Mouse (Mus musculus): ENCODE data around the gene Gm10718.
"Not testable (repeated sequence)": the region's sequence is repeated elsewhere in the genome, so short reads cannot be mapped to it uniquely, and the experiment has no call there.

The Gm10718 gene

DNA sequence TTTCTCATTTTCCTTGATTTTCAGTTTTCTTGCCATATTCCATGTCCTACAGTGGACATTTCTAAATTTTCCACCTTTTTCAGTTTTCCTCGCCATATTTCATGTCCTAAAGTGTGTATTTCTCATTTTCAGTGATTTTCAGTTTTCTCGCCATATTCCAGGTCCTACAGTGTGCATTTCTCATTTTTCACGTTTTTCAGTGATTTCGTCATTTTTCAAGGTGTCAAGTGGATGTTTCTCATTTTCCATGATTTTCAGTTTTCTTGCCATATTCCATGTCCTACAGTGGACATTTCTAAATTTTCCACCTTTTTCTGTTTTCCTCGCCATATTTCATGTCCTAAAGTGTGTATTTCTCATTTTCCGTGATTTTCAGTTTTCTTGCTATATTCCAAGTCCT lies 2.3 kb downstream of the Gm10718 start:
- not testable (repeated sequence) for DNase-seq (ENCODE audit: low spot score)

DNA sequence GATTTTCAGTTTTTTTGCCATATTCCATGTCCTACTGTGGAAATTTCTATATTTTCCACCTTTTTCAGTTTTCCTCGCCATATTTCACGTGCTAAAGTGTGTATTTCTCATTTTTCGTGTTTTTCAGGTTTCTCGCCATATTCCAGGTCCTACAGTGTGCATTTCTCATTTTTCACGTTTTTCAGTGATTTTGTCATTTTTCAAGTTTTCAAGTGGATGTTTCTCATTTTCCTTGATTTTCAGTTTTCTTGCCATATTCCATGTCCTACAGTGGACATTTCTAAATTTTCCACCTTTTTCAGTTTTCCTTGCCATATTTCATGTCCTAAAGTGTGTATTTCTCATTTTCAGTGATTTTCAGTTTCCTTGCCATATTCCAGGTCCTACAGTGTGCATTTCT lies 2.8 kb downstream of the Gm10718 start:
- DNase-seq (ENCODE audit: low spot score): not testable (repeated sequence)

DNA sequence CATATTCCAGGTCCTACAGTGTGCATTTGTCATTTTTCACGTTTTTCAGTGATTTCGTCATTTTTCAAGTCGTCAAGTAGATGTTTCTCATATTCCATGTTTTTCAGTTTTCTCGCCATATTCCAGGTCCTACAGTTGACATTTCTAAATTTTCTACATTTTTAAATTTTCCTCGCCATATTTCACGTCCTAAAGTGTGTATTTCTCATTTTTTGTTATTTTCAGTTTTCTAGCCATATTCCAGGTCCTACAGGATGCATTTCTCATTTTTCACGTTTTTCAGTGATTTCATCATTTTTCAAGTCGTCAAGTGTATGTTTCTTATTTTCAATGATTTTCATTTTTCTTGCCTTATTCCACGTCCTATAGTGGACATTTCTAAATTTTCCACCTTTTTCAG lies 3.4 kb downstream of the Gm10718 start:
- not testable (repeated sequence) for DNase-seq (ENCODE audit: low spot score)

DNA sequence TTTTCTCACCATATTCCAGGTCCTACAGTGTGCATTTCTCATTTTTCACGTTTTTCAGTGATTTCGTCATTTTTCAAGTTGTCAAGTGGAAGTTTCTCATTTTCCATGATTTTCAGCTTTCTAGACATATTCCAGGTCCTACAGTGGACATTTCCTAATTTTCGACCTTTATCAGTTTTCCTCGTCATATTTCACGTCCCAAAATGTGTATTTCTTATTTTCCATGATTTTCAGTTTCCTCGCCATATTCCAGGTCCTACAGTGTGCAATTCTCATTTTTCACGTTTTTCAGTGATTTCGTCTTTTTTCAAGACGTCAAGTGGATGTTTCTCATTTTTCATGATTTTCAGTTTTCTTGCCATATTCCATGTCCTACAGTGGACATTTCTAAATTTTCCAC lies 3.9 kb downstream of the Gm10718 start:
- DNase-seq (ENCODE audit: low spot score): peak; percentile 60

DNA sequence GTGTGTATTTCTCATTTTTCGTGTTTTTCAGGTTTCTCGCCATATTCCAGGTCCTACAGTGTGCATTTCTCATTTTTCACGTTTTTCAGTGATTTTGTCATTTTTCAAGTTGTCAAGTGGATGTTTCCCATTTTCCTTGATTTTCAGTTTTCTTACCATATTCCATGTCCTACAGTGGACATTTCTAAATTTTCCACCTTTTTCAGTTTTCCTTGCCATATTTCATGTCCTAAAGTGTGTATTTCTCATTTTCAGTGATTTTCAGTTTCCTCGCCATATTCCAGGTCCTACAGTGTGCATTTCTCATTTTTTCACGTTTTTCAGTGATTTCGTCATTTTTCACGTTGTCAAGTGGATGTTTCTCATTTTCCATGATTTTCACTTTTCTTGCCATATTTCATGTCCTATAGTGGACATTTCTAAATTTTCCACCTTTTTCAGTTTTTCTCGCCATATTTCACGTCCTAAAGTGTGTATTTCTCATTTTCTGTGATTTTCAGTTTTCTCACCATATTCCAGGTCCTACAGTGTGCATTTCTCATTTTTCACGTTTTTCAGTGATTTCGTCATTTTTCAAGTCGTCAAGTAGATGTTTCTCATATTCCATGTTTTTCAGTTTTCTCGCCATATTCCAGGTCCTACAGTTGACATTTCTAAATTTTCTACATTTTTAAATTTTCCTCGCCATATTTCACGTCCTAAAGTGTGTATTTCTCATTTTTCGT lies 6.1 kb downstream of the Gm10718 start:
- DNase-seq (ENCODE audit: low spot score): not testable (repeated sequence)

DNA sequence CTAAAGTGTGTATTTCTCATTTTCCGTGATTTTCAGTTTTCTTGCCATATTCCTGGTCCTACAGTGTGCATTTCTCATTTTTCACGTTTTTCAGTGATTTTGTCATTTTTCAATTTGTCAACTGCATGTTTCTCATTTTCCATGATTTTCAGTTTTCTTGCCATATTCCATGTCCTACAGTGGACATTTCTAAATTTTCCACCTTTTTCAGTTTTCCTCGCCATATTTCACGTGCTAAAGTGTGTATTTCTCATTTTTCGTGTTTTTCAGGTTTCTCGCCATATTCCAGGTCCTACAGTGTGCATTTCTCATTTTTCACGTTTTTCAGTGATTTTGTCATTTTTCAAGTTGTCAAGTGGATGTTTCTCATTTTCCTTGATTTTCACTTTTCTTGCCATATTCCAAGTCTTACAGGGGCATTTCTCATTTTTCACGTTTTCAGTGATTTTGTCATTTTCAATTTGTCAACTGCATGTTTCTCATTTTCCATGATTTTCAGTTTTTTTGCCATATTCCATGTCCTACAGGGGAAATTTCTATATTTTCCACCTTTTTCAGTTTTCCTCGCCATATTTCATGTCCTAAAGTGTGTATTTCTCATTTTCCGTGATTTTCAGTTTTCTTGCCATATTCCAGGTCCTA lies 7.5 kb downstream of the Gm10718 start:
- peak; percentile 94 for DNase-seq (ENCODE audit: low spot score)

DNA sequence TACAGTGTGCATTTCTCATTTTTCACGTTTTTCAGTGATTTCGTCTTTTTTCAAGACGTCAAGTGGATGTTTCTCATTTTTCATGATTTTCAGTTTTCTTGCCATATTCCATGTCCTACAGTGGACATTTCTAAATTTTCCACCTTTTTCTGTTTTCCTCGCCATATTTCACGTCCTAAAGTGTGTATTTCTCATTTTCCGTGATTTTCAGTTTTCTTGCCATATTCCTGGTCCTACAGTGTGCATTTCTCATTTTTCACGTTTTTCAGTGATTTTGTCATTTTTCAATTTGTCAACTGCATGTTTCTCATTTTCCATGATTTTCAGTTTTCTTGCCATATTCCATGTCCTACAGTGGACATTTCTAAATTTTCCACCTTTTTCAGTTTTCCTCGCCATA lies 11.0 kb downstream of the Gm10718 start, which contains the start of gene Gm17535:
Gene Gm17535 (plus strand): TSS at position 301 of the 400 bp plus-strand sequence.
- not testable (repeated sequence) for DNase-seq (ENCODE audit: low spot score)

DNA sequence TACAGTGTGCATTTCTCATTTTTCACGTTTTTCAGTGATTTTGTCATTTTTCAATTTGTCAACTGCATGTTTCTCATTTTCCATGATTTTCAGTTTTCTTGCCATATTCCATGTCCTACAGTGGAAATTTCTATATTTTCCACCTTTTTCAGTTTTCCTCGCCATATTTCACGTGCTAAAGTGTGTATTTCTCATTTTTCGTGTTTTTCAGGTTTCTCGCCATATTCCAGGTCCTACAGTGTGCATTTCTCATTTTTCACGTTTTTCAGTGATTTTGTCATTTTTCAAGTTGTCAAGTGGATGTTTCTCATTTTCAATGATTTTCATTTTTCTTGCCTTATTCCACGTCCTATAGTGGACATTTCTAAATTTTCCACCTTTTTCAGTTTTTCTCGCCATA lies 13.2 kb downstream of the Gm10718 start, which contains the start of gene Gm10715:
Gene Gm10715 (plus strand): TSS at position 301 of the 400 bp plus-strand sequence.
- DNase-seq (ENCODE audit: low spot score): not testable (repeated sequence)

DNA sequence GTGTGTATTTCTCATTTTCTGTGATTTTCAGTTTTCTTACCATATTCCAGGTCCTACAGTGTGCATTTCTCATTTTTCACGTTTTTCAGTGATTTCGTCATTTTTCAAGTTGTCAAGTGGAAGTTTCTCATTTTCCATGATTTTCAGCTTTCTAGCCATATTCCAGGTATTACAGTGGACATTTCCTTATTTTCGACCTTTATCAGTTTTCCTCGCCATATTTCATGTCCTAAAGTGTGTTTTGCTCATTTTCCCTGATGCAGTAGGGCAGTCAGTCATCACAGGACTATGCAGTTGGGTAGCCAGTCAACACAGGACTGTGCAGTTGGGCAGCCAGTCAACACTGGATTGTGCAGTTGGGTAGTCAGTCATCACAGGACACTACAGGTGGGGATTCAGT lies 14.8 kb downstream of the Gm10718 start:
- DNase-seq (ENCODE audit: low spot score): peak; percentile 11

Data from c-Kit-positive CD71-positive TER-119-positive erythroid progenitor cells, embryonic 14.5 days (primary cell).